Mouse (Mus musculus): ENCODE measurements around the gene Rps6kc1.

GRCm38 (mm10) chr1:190675455-190675854, 236.1 kb downstream of the Rps6kc1 start:
- TF ChIP-seq CTCF (IDR thresholded peaks at IDR 0.05; ENCODE audit: low read depth) (no peak), EP300 (IDR thresholded peaks at IDR 0.05; ENCODE audit: low read depth) (no peak)
